Mouse (Mus musculus) lung, embryonic 16.5 days (tissue): ENCODE measurements around the gene Bpgm. TPM values are rescaled to one million over a fixed set of nuclear protein-coding genes. Genes with fewer than 3 reads are reported as not detected.
A peak's percentile ranks its signal among the peaks of the same experiment; 100 is the strongest.

ENCODE experiments used
- ATAC-seq: fragments of 200-750 bp; cut with Nextera tagmentation; 2 replicates; pipeline ENCODE4 v1.8.0; 2017; ENCODE audit warnings: low read depth, mild to moderate bottlenecking, moderate library complexity
- H3K27ac ChIP-seq: fragments of 300-500 bp; sonication (generic); 2 replicates; pipeline ENCODE4 v1.5.1; 2014; ENCODE audit warnings: mild to moderate bottlenecking, control low read depth, low read length
- H3K27me3 ChIP-seq: fragments of 300-500 bp; sonication (generic); 2 replicates; pipeline ENCODE4 v1.6.1; 2014; ENCODE audit warnings: low read depth, low read length, mixed read lengths; ENCODE audit not compliant: control insufficient read depth, insufficient read depth
- H3K36me3 ChIP-seq: fragments of 300-500 bp; sonication (generic); 2 replicates; pipeline ENCODE4 v1.6.1; 2014; ENCODE audit warnings: low read length; ENCODE audit not compliant: control insufficient read depth, insufficient read depth
- H3K4me1 ChIP-seq: fragments of 300-500 bp; sonication (generic); replicated peaks from 2 replicates; pipeline ENCODE4 v1.6.1; 2014; ENCODE audit warnings: low read length, mixed read lengths; ENCODE audit not compliant: control insufficient read depth, insufficient read depth
- H3K4me2 ChIP-seq: fragments of 300-500 bp; sonication (generic); 2 replicates; pipeline ENCODE4 v1.6.1; 2014; ENCODE audit warnings: low read depth, low read length, control low read depth
- H3K4me3 ChIP-seq: fragments of 300-500 bp; sonication (generic); 2 replicates; pipeline ENCODE4 v1.5.1; 2014; ENCODE audit warnings: mild to moderate bottlenecking, low read length, control low read depth
- H3K9ac ChIP-seq: fragments of 300-500 bp; sonication (generic); 2 replicates; pipeline ENCODE4 v1.6.1; 2014; ENCODE audit warnings: low read length, control low read depth
- H3K9me3 ChIP-seq: fragments of 300-500 bp; sonication (generic); 2 replicates; pipeline ENCODE4 v1.6.1; 2016; ENCODE audit warnings: low read length; ENCODE audit not compliant: control insufficient read depth
- WGBS: fragments of 180-500 bp; shearing (Covaris S2); extraction: QIAGEN DNeasy Blood & Tissue Kit; methylation state at CpG from one replicate; pipeline ENCODE4 v1.1.7; 2014; 5-methylcytosine and 5-hydroxymethylcytosine counted together
- polyA plus RNA-seq: library from polyadenylated mRNA; unstranded; fragments of >200 nt; fragmentation: Nextera tagmentation; extraction: Ambion mirVana; gene quantifications from 2 replicates; pipeline ENCODE4 v1.2.1, GENCODE M21; 2015

Bpgm gene
- polyA plus RNA-seq, 1 experiment from 2014 or later, result 65.1 TPM

DNA sequence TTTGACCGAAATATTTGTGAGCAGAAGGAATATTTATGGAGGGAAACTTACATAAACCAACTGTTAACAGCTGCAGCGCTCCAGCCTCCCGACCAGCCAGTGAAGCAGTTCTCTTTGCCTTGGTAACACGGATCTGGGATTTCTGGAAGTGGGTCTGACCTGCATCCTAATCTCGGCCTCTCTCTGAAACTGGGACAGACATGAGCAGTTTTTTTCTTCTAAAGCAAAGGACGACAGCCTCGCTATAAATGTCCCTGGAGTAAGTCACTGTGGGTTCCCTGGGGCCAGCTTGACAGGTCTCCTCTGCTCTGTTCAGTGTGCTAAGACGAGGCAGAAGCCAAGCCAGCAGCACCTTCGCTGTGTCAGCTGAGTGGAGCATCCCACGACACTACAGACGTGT lies 29.9 kb downstream of the Bpgm start:
- H3K4me3 ChIP-seq, result no peak overlapping the region
- no peaks in the 10 kb centered on the region for H3K9me3 ChIP-seq
- H3K36me3 ChIP-seq, result peaks cover 4% of the 10 kb centered on the region; the same call in 1 of the 2 replicates
- peak overlapping the region; percentile 34; the same call in 1 of the 2 replicates for H3K27ac ChIP-seq
- peak; percentile 28; the same call in 1 of the 2 replicates for ATAC-seq
- H3K27me3 ChIP-seq, result no peaks in the 10 kb centered on the region
- WGBS, result 42% methylated on average over 11 of the region's 11 CpGs
- H3K9ac ChIP-seq, result no peak overlapping the region
- H3K4me2 ChIP-seq, result 0 out of 2 replicates have a peak overlapping the region, but pooled peaks have one; percentile 3
- peaks cover 10% of the 10 kb centered on the region for H3K4me1 ChIP-seq

DNA sequence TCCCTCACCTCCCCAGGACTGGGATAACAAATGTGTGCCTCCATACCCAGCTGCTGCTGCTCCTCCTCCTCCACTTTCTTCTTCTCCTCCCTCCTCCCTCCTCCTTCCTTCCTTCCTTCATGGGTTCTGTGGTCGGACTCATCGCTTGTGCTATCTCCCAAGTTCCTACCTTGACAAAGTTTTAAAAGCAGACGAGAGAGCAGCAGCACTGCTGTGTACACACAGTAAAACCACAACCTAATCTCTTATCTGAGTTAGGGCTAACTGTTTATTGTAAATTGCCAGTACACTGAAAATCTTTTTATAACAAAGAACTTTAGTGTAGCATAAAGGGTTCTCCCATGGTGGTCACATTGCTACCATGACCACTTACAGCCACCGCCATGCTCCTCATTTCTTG lies 31.6 kb downstream of the Bpgm start:
- 81% methylated on average over 4 of the region's 4 CpGs for WGBS
- Histone ChIP-seq H3K4me2 (no peak overlapping the region), H3K9me3 (no peaks in the 10 kb centered on the region), H3K4me1 (peaks cover 10% of the 10 kb centered on the region), H3K27me3 (no peaks in the 10 kb centered on the region), H3K27ac (no peak overlapping the region), H3K9ac (no peak overlapping the region), H3K36me3 (peaks cover 4% of the 10 kb centered on the region; the same call in 1 of the 2 replicates), H3K4me3 (no peak overlapping the region)
- ATAC-seq, result no peak

GRCm38 (mm10) chr6:34508016-34508415 lies 32.0 kb downstream of the Bpgm start:
- ATAC-seq, result no peak
- Histone ChIP-seq H3K4me2 (no peak overlapping the region), H3K36me3 (peaks cover 4% of the 10 kb centered on the region; the same call in 1 of the 2 replicates), H3K4me1 (peaks cover 10% of the 10 kb centered on the region), H3K9ac (no peak overlapping the region), H3K4me3 (no peak overlapping the region), H3K27ac (no peak overlapping the region), H3K27me3 (no peaks in the 10 kb centered on the region), H3K9me3 (no peaks in the 10 kb centered on the region)
- 92% methylated on average over 4 of the region's 4 CpGs for WGBS

GRCm38 (mm10) chr6:34510277-34510676 lies 34.3 kb downstream of the Bpgm start:
- no peaks in the 10 kb centered on the region for H3K27me3 ChIP-seq
- 89% methylated on average over 5 of the region's 5 CpGs for WGBS
- no peak for ATAC-seq
- H3K9me3 ChIP-seq, result no peaks in the 10 kb centered on the region
- no peak overlapping the region for H3K27ac ChIP-seq
- H3K9ac ChIP-seq, result no peak overlapping the region
- no peaks in the 10 kb centered on the region; the same call in 1 of the 2 replicates for H3K36me3 ChIP-seq
- no peak overlapping the region for H3K4me3 ChIP-seq
- peaks cover 13% of the 10 kb centered on the region for H3K4me1 ChIP-seq
- no peak overlapping the region for H3K4me2 ChIP-seq

- H3K4me1 ChIP-seq, result peaks cover 7% of the 10 kb centered on the region
- no peak overlapping the region for H3K4me3 ChIP-seq
- no peaks in the 10 kb centered on the region for H3K27me3 ChIP-seq
- no peaks in the 10 kb centered on the region for H3K9me3 ChIP-seq
- WGBS, result 15% methylated on average over 2 of the region's 2 CpGs
- no peaks in the 10 kb centered on the region for H3K36me3 ChIP-seq
- no peak overlapping the region for H3K27ac ChIP-seq
- no peak overlapping the region for H3K9ac ChIP-seq
- ATAC-seq, result peak; percentile 87
- no peak overlapping the region for H3K4me2 ChIP-seq
Measured at GRCm38 (mm10) chr6:34511410-34511809, 35.4 kb downstream of the Bpgm start.

DNA sequence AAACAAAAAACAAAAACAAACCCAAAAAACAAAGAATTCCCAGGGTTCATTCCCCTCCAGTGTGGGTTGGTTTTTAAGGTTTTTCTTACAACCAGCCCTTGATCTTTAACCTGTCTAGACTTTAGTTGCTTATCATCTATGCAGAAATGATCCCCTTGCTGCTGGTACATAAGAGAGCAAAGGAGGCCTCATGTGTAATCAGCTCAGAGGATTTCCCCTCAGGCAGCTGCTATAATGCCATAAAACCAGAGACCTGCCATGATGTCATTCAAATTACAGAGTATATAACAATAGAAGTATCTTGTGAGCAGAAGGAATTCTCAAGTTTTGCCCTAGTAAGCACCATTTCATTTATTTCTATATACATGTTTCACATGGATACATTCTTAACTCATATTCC lies 36.7 kb downstream of the Bpgm start:
- Histone ChIP-seq H3K27me3 (no peaks in the 10 kb centered on the region), H3K4me3 (no peak overlapping the region), H3K36me3 (no peaks in the 10 kb centered on the region), H3K4me2 (no peak overlapping the region), H3K27ac (no peak overlapping the region), H3K9me3 (no peaks in the 10 kb centered on the region), H3K4me1 (0 out of 2 replicates have a peak, but pooled peaks cover 4% of the 10 kb centered on the region), H3K9ac (no peak overlapping the region)
- ATAC-seq, result no peak

GRCm38 (mm10) chr6:34514655-34515054 lies 38.6 kb downstream of the Bpgm start:
- no peaks in the 10 kb centered on the region for H3K36me3 ChIP-seq
- H3K4me3 ChIP-seq, result no peak overlapping the region
- no peak overlapping the region for H3K9ac ChIP-seq
- ATAC-seq, result peak; percentile 64; the same call in 1 of the 2 replicates
- H3K4me2 ChIP-seq, result no peak overlapping the region
- 21% methylated on average over 5 of the region's 5 CpGs for WGBS
- H3K4me1 ChIP-seq, result 0 out of 2 replicates have a peak, but pooled peaks cover 4% of the 10 kb centered on the region
- no peaks in the 10 kb centered on the region for H3K9me3 ChIP-seq
- no peak overlapping the region for H3K27ac ChIP-seq
- H3K27me3 ChIP-seq, result no peaks in the 10 kb centered on the region

DNA sequence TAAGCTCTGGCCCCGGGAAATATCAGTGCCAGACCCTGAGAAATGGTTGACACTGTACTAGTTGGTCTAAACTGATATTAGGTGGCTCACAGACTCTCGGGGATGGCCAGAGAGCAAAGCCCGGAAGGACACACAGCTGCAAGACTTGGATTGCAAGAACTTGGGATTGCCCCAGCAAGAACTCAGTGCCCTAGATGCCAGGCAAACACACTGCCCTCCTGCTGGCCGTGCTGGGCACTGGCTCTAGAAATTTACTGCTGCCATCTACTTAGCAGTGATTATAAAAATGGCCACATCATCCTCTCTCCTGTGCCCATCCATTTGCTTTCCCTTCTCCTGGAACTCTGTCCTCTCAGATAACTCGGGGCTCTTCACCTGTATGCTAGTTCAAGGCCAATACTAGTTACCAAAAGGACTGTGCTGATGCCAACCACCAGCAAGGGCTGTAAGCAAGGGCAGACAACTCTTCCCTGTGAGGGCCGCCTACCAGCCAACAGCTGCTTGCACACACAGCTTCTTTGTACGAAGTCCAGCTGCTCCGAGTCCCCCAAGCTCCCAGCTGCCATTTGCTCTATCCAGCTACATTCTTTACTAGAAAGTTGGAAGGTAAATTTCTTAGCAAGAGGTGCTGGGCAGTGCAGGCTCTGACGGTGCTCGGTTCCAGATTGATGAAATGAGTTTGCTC lies 39.2 kb downstream of the Bpgm start:
- ATAC-seq, result peak; percentile 45; the same call in 1 of the 2 replicates
- WGBS, result 51% methylated on average over 10 of the region's 10 CpGs

DNA sequence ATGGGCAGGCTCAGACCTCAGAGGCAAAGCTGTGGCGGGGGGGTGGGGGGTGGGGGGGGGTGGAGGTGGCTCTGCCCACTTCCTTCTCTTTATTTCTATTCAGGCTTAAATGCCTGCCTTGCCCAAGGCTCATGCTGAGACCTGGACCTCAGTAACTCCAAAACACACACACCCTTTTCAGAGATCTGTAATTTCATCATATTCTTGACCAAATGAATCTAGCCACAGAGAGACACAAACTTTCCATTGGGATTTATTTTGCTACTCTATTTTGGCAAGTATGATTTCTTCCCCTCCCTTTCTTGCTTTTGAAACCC lies 39.7 kb downstream of the Bpgm start:
- Histone ChIP-seq H3K36me3 (no peaks in the 10 kb centered on the region), H3K4me1 (0 out of 2 replicates have a peak, but pooled peaks cover 4% of the 10 kb centered on the region), H3K4me2 (no peak overlapping the region), H3K27me3 (no peaks in the 10 kb centered on the region), H3K9ac (no peak overlapping the region), H3K4me3 (no peak overlapping the region), H3K9me3 (no peaks in the 10 kb centered on the region), H3K27ac (no peak overlapping the region)
- WGBS, result 33% methylated on average over 1 of the region's 1 CpGs
- ATAC-seq, result no peak

More for the DNA sequence above, 39.2 kb downstream of the Bpgm start:
- Histone ChIP-seq H3K4me2 (no peak overlapping the region), H3K27me3 (no peaks in the 10 kb centered on the region), H3K4me1 (0 out of 2 replicates have a peak, but pooled peaks cover 4% of the 10 kb centered on the region), H3K9me3 (no peaks in the 10 kb centered on the region), H3K9ac (no peak overlapping the region), H3K27ac (no peak overlapping the region), H3K36me3 (no peaks in the 10 kb centered on the region), H3K4me3 (no peak overlapping the region)
